Mouse (Mus musculus): ENCODE measurements around the gene Dram1.

The Dram1 gene

DNA sequence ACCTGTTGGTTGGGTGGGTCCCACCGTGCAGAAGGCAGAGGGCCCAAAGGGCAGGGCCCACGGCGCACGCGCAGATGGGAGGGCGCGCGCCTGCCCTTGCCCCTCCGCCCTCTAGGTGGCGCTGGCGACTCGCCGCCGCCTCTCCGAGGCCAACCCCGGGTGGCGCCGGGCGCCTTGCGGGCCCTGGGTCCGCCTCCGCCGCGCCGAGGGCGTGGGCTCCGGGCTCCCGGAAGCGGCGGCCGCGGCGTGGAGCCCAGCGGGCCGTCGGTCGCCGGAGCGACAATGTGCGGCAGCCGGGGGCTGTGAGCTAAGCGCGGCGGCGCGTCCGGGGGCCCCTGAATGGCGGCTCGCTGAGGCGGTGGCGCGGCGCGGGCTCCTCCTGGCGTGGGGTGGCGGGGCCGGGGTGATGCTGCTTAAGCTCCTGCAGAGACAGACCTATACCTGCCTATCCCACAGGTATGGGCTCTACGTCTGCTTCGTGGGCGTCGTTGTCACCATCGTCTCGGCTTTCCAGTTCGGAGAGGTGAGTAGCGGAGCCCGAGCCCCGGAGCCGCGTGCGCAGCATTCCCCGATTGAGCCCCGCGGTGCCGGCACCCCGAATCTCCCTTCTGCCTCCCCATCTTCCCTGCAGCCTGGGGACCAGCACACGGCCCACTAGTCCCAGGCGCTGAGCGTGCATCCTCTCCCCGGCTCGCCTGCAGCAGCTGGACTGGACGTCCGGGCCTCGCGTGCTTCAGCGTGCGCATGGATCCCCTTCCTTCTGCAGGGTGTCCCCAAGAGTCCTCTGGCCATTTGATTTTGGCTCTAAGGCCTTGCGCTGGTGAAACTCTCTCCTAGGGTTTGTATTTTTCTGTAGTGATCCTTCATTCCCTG is at the start of gene Dram1, which contains the start of gene Gnptab:
Gene Dram1, minus strand, starts transcription at position 68 of the 873 bp plus-strand sequence.
Gene Gnptab, plus strand, starts transcription at position 120 of the 873 bp plus-strand sequence.
- DNase-seq, result peak; percentile 88

DNA sequence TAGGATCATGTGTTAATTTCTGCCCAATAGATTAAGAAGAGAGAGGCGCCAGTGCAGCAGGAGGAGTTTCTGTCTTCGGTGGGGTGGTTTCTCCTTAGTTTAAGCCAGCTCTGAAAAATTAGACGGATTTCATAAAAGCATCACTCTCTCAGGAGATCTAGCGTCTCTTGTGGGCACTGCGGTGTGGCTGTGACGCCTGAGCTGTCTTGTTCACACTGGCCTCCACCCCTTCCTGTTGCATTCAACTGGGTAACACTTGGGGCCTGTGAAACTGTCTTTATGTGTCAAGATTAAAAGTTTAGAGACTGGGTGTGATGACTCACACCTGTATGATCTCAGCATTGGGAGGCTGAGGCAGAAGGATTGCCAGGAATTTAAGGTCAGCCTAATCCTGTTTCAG is 49.1 kb upstream of the Dram1 start:
- no peak for DNase-seq

DNA sequence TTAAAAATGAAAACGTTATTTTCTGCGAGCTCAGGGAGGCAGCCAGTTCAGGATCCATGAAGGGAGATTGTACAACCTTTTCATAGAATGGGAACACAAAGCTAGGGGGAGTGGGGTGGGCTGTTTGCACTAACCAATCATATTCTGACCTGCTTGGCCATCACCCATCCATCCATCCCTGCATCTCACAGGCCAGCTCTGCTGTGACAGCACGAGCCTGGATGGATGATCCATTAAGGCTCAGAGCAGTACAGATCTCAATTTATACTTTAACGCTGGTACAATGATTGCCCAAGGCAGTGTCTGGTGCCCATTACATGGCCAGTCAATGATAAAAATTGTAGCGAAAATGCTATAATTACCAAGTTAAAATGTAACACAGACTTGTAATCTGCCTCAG is 48.0 kb upstream of the Dram1 start:
- no peak for DNase-seq

DNA sequence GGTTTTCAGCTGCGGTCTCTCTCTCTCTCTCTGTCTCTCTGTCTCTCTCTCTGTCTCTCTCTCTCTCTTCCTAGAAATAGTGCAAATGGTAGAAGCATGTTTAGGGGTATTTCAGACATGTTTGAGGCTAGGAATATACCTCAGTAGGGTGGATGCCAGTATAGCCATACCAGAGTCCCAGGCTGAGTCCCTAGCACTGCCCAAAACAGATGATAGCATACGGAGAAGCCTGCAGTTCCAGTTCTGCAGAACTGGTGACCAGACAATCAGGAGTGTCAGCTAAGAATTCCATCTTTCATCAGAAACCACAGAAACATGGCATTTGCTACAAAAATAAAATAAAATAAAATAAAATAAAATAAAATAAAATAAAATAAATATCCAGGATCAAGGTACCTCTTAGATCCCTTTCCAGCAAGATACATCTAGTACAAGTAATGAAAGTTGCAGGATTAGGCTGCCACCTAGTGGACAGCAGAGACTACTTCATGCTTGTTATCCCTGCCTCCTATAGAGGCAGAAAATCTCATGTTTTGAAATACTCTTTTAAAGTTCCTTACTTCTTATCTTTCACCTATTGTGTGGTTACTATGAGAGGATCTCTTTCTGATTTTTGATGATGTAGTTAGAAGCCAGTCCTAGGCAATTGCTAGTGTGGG is 47.4 kb upstream of the Dram1 start:
- peak; percentile 44 for DNase-seq

DNA sequence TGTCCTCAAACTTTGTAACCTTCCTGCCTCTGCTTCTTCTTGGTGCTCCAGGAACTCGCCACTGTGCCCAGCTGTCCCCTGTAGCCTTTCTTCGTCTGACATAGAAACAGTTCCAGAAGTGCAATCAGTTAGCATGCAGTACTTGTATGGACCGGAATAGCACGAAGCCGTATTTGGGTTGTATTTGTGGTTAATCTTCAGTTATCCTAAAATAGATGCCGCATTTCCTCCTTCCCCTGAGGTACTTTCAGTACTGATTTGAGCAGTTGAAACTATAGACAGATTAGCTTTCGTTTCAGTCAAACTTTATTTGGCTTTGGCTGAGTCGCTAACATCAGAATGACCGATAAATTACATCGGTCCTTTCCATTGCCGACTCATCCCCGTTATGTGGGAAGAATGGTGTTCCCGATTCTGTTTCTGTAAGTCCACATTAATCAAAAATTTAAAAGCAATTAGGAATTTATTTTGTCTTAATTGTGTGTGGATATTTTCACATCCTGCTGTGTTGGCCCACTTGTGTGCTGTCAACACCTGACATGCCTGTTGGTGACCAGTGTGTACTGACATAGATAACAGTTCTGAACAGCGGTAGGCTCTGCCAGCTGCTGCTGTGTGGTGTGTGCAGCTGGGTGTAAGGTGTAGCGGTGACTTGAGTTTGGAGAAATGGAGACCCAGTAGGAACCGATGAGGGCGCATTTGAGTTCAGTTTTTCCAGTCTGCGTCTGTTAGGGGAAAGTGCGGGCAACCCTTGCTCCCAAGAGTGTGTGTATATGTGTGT is 42.0 kb upstream of the Dram1 start:
- DNase-seq, result no peak

DNA sequence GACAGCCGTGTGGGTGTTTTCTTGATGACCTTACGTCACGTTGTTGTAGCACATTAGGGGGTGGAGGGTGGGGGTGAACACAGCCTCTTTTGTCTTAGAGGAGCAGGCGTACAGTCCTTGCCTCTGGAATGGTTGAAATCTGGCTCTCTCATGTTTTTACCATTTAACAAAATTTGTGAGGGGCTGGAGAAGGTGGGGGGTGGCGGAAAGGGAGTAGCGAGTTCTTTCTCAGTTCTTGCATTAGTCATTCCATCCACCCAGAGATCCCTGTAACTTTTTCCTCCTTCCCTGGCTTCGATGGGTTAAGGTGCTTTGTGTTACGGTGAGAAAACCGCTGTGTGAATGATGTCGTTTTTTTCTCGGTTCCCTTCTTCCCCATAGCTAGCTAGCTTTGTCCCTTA is 41.3 kb upstream of the Dram1 start:
- DNase-seq, result no peak

DNA sequence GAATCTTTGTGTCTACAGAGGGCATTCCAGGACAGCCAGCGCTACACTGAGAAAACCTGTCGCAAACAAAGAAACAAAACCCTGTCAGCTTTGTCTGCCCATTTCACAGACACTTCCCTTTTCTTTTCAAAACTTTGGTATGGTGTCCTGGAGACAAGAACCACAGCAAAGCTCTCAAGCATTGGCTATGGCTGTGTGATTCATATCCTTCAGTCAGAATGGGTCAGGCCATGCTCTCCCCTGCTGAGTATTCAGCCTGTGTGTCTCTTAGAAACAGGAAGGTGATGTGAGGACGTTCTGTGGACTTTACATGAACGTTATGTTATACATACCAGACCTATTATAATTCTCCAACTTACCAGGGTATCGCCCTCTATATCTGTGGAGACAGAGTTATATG is 38.8 kb upstream of the Dram1 start:
- DNase-seq, result no peak

DNA sequence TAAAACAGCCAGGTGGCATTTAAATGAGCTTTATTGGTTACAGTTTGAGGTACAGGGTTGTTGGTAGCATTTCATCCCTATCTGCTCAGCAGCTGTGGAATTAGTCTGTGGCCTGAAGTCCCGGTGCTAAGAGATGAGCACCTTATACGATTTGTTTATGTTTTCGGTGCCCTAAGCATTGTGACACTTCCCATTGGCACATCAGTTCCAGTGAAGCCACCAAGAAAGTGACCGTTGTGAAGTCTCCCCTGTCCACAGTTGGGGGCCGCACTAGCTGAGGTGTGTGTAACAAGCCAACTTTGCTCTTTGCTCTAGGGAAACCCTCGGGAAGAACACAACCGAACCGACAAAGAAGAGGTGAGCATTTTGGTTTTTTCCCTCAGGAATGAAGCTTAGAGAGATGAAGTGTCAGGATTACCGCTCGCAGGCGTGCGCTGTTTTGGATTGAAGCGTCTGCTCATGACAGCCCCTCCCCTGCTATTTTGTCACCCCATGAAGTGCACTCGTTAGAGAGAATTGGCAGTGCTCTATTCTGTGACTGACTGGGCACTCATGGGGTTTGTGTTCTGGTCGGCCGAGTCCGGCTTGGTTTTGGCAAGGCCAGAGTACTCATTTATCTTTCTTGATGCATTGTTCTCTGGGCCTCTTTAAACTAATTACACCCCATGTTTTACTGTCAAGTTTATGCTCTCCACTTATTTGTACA is 33.6 kb upstream of the Dram1 start:
- DNase-seq, result no peak

DNA sequence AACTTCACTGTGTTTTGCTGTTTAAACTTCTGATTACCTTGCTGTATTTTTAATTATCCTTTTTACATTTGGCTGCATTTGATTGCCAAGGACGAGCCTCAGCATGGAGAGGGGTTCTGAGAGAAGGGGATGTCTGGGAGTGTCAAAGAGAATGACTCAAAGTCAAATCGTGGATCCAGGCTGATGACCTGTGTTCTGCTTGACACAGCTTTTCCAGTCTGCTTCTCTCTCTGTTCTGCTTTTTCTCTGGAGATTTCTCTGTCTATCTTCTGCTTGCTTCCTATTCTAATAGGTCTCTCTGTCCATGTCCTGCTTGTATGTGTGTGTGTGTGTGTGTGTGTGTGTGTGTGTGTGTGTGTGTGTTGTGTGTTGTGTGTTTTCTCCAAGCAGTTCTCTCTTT is 30.9 kb upstream of the Dram1 start:
- no peak for DNase-seq

DNA sequence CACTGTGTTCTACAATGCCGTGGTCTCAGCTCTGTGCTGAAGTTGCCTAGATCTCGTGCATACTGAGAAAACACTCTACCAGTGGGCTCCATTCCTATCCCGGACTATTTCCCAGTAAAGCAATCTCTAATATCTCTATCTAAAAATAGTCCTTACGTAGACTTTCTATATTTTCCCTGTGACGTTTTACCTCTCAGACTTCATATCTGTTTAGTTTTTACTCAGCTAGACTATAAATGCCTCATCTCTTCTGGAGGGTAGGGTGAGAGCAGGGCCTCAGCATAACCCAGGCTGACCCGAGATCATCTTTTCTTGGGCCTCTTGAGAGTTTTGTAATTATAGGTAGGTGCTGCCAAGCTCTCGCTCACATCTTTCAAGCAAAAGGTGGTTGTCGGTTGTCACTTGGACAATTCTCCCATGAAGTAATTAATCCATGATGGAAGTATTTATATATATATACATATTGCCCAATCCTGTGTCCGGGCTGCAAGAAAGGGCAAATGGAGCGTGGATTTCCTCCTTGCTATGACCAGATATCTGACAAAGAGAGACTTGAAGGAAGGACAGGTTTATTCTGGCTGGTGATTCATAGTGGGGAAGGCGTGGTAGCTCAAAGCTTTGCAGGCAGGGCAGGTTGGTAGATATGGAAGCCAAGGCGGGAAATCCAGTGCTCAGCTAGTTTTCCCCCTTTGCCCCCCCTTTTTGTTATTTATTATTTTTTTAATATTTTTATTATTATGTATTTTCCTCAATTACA is 29.2 kb upstream of the Dram1 start:
- DNase-seq, result no peak

DNA sequence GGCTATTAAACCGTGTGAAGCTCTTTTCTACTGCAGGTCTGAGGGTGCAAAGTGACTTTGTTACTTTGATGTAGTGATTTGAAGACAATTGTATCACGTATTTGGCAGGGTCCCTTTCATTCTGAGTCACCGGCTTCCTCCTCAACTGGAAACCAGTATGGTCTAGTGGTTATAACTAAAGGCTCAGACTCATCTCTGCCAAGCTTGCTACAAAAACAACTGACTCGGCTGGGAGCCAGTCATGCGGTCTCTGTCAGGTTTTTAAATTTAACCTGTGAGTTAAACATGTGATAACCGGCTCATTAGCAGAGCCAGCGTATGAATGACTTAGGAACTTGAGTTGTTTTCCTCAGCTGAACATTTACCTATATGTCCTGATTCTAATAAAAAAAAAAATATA is 26.9 kb upstream of the Dram1 start:
- DNase-seq, result no peak

DNA sequence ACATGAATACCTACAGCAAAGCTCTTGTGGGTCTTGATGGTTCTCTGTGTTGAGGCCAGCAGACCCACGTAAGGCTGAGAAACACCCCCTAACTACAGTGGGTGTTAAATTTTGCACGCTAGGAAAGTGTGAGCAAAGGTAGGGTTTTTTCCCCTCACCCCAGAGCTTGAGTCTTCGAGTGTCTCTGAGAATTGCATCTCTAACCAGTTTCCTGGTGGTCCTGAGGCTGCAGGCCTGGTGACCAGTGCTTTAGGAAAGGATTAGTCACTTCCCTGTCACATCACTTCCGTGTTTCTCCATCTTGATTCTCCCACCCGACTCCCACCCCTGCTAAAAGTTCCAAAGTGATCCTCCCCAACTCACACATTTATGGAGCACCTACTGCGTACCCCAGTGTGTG is 25.3 kb upstream of the Dram1 start:
- no peak for DNase-seq

DNA sequence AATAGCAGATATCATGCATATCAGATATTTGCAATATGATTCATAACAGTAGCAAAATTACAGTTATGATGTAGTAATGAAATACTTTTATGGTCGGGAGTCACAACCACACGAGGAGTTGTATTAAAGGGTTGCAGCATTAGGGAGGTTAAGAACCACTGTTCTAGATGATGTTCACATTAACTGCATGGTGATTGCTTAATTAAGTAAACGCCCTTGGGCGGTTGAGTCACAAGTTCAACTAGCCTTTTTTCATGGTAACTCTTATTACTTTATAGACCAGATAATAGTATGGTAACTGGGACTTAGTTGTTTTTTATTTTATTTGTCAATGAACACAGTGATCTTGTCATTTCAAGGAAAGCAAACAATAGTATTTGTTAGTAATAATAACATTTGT is 24.1 kb upstream of the Dram1 start:
- no peak for DNase-seq

DNA sequence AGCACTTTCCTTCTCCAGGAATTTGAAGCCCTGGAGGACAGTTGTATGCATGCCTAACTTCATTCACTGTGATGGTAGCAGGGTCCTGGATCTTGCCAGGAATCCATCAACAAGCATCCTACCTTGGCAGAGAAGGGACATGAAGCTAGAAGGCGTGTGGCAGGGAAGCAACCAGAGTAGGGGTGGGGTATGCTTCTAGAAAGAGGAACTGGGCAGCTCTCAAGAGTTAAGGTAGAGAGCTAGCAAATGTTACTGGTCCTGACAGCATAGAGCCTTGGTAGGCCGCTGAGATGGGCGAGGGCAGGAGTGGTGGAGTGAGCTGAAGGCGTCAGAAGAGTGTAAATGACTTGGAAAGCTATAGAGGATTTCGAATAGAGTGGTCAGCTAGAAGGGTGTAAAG is 20.4 kb upstream of the Dram1 start:
- DNase-seq, result no peak

DNA sequence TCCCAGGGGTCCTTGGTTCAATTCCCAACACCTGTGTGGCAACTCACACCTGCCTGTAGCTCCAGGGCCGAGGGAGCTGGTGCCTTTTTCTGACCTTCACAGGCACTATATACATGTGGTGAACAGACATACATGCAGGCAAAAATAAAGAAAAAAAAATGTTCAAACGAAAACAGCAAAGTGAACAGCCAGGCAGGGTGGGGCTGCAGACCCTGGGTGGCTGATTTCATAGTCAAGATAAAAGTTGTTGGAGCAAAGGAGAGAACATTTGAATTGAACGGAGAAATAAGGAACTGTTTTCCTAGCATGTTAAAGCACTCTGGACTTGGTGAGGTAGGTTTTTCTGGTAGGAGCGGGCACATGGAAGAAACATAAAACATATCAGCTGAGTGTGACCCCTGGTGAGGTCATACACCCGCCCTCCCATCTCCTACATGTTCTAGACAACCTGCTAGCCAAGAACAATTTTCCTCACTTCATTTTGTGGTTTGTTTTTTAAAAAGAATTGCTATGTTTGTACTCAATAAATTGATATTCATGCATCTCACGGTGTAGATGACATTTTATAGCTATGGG is 19.9 kb upstream of the Dram1 start:
- no peak for DNase-seq

DNA sequence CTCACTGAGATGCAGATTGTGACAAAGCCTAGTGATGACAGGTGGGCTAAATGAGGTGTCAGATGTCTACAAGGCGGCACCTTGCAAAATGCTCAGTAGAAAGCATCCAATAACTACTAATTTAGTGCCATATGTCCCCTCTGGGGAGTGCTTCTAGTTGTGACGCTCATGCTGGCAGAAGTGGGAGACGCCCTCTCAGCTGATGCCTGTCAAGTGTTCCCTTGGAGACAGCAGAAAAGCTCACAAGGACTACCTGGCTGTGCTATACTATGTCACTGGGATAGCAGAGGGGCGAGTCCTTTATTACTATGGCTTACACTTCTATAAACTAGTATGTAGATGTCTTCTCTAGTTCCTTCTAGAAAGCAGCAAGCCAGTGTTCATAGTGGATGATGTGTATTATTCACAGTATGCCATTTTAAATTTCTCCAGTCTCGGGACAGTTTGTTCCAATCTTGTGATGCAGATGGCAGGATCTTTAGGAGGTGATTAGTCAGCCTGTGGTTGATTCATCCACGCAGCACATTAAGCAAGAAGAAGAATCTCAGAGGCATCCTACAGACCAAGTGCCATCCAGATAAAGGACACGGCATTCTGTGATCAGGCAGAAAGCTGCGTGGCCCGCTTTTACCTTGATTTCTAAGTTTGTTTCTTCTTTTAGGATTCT is 13.4 kb upstream of the Dram1 start:
- no peak for DNase-seq

DNA sequence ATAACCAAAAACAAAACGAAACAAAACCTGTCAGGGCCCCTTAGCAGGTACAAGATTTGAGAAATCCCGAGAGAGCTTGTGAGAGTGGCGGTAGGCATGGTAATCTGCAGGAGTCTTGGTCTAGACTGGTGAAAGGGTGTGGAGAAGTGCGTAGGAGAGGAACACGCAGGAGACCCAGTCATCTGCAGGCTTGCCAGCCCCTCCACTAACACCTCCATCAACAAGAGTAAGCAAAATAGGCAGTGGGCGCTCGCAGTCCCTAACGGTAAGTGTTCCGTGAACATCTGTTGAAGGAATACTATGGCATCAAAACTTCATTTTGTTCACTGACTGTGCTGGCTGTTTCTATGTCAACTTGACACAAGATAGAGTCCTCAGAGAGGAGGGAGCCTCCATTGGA is 12.6 kb upstream of the Dram1 start:
- no peak for DNase-seq

DNA sequence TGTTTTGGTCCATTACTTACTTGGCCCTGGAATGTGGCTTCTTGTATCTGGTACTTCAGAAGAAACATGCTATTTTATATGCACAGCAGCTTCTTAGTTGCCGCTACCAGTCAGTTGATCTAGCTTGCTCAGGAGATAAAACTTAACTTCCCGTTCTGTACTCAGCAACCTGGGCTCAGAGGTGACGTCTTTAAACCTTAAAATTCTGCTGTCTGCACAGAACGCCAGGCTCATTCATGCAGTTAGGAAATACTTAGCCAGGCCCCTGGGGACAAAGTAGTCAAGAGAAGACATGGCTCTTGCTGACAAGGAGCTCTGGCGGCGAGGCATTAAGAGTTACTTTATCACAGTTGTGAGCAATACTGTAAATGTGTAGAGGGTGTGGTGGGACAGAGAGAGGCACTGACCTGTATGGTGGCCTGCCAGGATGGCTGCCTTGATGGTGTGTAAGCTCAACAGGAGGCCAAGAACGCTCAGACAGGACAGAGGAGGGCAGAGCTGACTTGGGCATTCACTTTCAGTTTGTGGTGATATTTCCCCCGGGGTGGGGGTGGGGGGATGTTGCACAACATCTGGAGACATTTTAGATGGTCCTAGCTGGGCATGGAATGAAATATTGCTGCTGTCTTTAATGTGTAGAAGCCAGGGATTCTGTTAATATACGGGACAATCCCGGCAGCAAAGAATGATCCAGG is 11.4 kb upstream of the Dram1 start:
- DNase-seq, result no peak

DNA sequence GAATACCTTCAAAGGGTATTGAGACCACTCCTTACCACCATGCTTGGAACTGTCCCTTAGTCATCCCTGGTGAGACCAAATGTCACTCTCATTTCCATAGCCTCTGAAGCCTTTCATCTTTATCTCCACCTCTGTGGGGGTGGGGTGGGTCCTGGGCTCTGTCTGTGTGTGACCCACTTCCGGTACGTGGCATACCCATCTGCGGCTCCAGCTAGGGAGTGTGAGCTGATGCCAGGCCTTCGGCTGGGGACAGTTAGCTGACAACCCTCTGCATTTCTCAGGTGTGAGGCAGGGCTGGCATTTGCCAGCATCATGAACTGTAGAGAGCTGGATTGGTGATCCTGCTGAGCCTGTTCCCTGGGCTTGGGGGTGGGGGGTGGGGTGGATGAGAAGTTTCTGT is 10.7 kb upstream of the Dram1 start:
- no peak for DNase-seq

DNA sequence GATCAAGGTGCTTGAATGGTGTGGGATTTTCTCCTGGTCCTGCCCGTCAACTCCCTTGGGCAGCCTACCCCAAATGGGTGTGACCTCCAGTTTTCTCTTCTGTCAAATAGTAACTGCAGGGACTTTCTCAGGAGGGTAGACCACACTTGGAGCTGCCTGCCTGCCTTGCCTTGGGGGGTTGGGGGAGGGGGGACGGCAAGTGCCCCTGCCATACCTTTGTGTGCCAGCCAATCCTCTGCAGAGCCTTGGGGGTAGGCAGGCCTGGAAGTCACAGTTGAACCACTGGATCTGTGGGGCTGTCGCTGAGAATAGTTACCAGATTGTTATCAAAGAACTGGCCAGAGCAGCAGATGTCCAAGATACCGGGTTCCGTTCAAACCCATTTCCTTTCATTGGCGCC is 7.4 kb upstream of the Dram1 start:
- no peak for DNase-seq

DNA sequence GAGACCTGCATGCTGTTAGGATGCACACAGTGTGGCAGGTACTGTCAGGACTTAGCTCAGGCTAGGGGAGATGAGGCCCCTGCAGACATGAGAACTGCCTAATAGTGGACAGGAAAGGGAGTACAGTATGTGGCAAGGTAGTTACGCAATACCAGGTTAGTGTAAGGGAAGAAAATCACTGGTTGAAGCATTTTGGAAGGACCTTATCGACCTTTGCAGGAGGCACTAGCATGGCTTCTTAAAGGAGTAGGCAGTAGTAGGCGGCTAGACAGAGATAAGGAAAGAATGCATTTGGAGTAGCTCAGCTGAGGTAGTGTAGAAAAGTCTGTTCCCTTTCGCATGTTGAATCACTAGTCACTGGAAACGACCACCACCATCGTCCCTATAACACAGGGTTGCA is 6.9 kb upstream of the Dram1 start:
- no peak for DNase-seq
